Mouse (Mus musculus) retina, postnatal 1 day (tissue): ENCODE measurements at regions not wholly inside any gene's neighbourhood (a gene's known extent, or its start where the extent isn't known, plus 50 kb on each side); places are given as distances from the start of the nearest gene placed in this dataset.

ENCODE experiments used
- DNase-seq: peaks from one replicate; pipeline ENCODE4 v3.0.0-alpha.2; 2012

- no peak for DNase-seq
Measured at GRCm38 (mm10) chr14:99617374-99617773, 318.9 kb downstream of the Klf5 start.

GRCm38 (mm10) chr14:99621538-99621937 lies 323.0 kb downstream of the Klf5 start:
- DNase-seq: no peak

DNA sequence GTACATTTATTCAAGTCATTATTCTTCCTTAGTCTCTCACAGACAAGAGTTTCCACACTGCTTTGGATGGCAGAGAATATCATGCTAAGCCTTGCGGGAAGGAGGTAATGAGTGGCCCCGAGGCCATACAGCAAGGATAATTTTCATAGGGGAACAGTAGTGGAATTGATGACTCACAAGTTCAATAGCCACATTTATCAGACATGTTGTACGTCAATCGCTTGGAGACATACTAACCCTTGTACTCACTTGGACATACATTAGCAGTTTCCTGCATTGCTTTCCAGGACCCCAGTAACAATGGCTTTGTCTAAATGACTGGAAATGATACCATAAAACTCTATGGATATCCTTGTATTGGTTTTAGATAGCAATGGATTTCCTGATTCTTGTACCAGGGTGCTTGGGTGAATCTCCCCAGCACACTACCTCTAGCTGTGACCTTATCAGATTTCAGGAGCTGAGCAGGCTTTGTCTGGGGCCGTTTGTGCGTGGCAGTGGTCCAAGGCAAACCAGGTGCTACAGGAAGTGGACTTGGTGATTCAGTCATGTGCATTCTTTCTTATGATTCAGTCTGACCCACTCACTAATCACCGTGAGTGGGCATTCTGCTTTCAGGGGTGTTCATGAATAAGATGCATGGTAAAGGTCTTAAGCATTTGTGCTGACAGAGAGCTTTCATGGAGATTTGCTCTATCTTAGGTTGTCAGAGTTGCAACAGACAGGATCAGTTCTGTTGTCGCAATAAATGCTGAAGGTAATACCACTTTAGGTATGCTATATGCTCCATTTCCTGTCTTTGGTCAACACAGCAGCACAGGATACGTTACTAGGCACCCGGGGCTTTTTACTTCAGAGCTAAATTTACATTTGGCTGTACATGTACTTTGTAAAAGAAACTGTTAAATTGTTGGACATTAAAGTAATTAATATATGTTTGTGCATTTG lies 326.2 kb downstream of the Klf5 start:
- no peak for DNase-seq

DNA sequence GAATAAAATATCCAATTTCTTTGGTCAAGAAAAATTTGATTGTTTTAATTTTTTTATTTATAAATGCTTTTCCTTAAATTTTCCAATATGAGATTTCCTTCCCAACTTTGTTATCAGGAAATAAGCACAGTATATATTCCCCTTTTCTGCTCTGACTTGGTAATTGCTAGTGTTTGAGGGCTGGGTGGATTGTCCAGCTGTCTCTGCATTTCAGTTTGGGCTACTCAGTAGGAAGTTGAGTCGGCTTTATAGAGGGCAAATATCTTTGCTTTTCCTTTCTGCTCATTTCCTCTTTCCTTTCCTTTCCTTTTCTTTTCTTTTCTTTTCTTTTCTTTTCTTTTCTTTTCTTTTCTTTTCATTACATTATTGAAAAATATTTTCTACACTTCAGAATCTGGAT lies 329.1 kb downstream of the Klf5 start:
- DNase-seq: no peak

- DNase-seq: no peak
Measured at GRCm38 (mm10) chr14:99631092-99631491, 332.6 kb downstream of the Klf5 start.

DNA sequence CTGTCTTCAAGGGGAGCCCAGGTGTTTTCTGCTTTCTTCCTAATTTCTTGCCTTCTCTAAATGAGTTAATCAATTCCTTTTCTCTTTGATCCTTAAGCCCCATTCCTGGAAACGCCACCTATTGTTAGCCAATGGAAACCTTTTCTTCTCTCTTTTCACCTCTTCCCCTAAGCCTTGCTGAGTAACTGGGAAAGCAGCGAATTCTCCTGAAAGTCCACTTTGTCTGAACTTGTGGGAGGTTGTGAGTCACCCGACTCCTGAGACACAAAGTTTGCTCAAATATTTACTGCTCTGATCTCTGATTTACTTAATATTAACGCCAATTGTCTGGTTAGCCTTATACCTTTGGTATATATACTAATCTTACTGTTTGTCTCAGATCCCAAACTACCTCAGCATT lies 334.0 kb downstream of the Klf5 start:
- no peak for DNase-seq

DNA sequence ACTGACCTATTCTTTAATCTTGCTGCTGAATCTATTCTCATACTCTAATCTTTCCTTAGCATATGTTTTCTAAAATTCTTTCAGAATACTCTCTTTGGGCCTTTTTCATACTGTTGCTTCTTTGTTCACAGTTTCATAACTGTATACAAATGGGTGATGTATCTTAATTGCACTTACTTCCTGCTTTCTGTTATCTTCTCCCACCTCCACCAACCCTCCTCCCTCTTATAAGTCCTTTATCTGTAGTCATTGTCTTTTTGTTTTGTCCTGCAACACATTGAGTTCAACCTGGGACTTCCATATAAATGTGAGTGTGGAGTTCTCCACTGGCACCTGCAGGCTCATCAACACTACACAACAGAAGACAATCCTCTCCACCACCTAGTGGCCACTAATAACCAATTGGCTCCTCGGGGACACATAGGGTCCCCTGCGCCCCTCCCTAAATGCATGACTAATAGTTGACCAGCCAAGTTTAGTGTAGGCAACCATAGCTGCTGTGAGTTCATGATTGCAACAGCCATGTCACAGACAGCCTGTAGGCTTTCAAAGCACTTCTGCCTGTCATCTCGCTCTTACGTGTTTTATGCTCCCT lies 337.2 kb downstream of the Klf5 start:
- no peak for DNase-seq

DNA sequence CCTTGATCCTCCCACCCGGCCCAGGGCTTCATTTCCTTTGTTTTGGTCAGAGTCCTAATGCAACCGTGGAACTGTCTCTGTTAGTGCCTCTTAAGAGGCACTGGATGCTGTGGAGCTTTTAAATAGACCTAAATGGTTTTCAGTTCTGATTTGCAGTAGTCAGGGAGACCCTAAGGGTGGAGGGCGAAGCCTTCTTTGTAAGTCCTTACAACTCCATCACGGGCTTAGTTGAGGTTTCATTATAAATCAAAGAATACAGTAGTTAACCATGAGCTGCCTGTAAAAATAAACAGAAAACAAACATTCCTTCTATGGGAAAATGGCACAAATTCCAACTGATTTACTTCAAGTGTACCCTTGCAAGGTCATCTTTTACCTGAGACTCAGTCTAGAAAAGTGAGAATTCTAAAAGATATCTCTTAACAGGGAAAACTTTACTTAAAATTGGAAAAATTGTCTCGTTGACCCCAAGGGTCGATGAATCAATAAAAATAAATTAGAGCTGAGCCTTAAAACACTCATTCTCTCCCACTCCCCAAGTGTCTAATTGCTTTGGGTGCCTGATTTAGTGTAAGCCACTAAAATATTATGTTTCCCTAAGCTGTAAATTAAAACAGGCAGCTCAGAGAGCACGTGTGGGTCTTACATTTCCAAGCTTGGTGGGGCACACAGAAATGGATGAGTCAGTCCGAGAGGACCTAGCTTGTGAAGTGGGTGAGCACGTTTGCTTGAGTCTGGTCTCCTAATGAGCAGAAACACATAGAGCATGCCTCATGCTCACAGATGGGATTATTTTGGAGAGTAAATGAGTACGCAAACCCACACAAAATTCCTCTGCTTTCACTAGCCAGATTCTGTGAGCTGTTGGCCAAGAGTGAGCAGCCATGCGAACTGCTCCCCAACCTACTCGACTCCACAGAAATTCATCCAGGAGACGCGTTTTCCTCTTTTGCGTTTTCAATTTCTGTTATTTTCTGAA lies 343.3 kb downstream of the Klf5 start:
- DNase-seq: no peak

DNA sequence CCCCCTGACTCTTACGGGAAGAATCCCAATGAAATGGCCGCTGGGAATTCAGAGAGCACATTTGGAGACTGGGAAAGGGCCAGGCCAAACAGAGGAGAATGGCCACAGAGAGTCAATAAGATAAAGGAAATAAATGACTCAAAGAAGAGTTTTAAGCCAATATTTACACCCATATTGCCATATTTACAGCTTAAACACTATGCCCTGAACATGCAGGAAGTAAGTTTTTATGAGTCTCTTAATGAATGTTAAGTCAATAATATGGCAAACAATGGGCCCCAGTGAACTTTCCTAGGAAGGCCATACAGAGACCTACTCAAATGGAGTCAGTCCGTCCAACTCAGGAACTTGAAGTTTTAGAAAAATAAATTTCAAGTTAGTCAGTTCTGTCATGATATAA lies 347.8 kb downstream of the Klf5 start:
- DNase-seq: no peak

DNA sequence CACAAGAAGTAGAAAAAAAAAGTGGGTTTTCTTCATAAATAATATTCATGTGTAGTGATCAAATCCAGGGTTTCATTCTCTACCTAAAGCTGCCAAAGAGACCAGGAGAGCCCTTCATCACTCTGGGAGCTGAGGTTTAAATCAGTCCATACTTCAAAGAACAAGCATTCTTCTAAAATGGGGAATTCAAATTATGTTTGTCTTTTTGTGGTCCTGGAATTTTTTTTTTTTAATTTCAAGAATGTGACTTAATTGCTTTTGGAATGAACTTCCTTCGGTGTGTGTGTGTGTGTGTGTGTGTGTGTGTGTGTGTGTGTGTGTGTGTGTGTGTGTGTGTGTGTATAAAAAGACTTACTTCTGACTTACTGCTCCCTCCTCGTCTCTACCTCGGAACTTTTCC lies 375.9 kb downstream of the Klf5 start:
- DNase-seq: no peak

DNA sequence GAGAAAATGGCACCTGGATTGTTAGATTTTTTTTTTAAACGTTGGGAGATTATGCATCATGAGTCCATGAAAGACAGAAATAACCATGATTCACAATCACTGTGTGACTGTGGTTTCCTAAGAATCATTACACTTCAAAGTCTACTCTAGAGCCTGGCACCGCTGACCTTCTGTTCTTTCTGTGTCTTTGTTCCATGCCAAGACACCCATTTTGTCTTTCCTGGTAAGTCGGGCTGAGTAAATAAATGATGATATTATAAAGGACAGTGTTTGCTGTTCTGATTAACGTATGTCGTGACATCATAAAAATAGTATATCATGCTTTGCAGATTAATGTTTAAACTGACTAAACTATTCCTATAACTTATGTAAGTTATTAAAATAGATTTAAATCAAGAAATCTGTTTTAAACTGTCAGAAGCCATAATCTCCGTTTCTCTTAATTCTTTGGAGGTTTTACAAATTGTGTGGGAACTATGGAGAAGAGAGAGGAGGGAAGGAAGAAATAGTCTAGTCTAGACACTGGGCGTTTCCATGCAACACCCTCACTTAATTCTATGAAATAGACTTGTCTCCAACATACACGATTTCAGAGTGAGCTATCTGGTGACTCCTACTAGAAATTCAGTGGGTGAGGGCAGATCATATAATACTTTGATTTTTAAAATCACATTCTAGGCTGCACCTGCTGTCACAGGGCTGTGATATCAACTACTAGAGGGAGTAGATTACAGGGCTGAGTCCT lies 388.7 kb downstream of the Klf5 start:
- no peak for DNase-seq

DNA sequence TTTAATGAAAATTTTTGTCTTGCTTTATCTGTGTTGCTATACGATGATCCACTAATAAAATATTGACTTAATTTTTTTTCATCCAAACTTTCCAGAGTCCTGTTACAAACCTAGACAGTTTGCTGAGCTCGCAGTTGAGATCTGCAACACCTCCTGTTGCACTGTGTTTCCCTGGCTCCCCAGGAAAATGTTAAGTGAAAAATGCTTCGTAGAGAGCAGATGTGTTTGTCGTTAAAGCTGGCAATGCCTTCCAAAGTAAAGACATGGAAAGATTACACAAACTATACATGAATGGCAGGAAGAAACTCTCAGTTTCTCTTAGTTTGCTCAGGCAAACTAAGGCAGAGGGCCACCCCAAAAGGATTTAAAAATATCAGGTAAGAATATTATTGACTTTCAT lies 389.9 kb downstream of the Klf5 start:
- DNase-seq: no peak

DNA sequence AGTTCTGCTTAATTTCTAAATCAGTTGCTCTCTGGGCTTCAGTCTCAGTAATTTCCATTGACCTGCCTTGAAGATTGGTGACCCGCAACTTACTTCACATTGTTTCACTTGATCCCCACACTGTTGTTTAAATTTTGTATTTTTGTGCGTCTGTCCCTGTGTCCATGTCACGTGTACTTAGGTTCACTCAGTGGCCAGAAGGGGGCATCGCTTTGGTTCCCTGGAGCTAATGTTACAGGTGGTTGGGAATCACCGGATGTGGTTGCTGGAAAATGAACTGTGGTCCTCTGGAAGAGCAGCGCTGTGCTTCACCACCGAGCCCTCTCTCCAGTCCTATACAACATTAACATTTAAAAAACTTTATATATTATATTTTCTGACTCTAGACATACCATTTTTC lies 397.8 kb downstream of the Klf5 start:
- DNase-seq: no peak

DNA sequence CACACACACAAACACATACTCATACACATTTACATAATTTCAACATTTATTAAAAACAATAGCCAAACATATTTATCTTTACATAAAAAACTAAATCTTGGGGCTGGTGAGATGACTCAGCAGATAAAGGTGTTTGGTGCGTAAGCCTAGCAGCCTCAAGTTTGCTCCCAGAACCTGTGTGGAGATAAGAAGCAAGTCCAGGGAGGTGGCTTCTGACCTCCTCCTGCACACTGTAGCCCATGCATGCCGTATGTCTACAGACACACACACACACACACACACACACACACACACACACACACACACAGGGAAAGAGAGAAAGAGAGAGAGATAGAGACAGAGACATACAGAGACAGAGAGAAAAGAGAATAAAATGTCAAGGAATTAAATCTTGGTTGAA lies 401.1 kb downstream of the Klf5 start:
- DNase-seq: no peak

DNA sequence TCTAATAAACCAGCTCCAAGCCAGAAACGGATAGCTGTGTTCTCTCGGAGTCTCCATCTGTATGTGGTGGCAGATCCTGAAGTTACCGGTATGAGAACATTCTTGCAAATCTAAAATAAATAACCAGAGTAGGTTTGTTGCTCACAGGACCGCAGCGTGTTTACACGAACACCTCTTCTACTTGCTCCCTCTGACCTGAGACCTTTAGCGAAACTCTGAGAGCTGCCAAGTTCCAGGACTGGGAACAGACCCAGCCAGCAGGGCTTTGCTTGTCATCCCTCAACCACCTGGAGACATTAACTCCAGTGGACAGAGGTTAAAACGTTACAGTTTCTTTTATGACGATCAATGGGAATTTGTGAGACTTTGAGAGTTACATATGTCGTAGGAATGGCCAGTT lies 407.5 kb downstream of the Klf5 start:
- DNase-seq: no peak

GRCm38 (mm10) chr14:99708066-99708465 lies 409.6 kb downstream of the Klf5 start:
- no peak for DNase-seq

DNA sequence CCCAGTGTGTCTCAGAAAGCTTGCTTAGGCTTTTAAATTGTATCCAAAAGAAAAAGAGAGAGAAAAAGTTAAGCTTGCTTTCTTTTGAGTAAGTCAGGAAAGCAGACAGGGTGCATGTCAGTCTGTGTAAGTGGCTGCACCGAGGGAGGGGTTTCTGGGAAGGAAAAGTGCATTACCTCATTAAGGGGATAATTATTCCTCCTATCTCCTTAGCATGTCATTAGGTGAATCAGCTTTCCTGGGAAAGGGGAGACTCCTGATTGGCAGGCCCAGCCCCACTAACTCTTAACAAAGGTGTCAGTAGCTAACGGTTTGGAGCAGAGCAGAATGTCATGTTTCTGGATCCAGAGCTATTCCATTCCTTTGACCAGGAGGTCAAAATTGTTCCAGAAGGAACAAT lies 411.3 kb downstream of the Klf5 start:
- no peak for DNase-seq

GRCm38 (mm10) chr14:99710656-99711177 lies 412.2 kb downstream of the Klf5 start:
- no peak for DNase-seq

DNA sequence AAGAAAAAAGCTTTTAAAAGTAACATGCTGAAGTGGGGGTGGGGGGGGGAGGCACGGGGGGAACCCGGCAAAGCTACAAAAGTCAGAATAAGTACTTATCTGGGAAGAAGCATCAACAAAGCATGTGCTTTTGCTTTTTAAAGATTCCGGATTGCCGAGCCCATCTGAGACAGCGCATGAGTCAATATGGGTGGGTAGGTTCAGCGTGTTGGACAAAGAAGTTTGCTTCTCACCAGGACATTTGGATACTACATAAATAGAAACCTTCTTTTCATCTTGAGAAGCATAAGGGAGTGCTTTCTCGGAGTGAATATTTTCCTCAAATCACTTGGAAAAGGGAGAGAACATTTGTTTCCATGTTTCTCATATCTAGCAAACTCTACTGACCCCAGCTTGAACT lies 414.1 kb downstream of the Klf5 start:
- no peak for DNase-seq

DNA sequence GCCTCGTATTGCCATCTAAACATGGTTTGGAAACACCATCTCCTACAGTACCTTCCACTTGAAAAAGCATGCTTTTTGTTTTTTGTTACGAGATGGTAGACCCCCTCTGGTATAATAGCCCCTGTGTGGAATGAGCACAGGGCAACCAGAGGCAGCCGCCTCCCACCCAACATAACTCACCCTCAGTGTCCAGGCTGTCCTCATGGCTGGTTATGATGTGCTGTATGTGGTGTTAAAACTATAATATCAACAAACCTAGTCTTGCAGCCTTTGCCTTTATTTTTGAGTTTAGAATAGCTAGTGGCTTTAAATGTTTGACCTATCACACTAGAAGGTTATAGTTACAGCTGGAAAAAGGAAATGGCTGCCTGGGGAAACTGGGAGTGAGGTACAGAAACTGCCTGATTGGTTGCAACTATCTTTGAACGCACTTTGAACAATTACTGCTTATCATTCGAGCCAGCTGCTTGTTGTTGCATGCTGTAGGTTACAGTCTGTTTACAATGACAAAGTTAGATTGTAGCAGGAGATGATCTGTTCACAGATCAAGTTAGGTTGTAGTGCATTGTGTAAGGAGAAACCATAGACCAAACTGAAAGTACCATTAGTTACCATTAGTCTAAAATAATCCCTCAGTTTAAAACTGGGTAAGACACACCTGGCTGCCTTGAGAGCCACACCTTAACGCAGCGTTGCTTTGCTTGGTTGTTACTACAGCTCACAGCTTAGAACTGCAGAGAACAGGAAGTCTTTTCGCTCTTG lies 414.8 kb downstream of the Klf5 start:
- DNase-seq: no peak

GRCm38 (mm10) chr14:99733474-99734199 lies 435.1 kb downstream of the Klf5 start:
- DNase-seq: no peak
